Mouse (Mus musculus): ENCODE results near the gene Gusb.

DNA sequence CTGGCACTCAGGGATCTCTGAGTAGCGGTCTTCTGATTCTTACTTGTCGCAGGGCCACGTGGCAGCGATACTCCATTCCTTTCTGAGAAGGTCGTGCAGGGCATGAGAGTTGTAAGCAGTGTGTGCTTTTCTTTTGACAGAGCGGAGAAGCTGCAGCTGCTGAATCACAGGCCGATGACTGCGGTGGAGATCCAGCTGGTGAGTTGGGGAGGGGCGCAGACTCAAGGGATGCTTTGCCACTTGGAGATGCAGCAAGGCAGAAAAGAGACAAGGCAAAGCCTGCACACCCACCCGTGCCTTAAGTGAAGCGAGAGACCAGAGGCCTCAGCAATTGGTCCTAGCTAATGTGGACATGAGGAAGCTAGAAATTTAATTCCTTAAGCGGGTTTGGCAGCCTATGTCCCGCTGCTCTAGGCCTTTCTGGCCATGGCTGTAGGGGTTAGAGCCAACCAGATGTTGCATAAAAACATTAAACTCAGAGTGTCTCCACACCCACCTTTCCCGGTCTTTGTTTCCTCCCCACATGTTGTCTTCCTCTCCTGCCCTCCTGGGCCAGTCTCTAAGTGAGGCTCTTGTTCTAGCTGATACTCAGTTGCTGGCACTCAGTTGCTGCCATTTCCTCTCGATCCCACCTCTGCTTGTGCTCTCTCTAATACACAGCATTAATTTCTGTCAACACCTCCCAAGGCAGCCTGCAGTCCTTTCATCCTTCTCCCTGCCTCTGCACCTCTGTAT lies 46.1 kb upstream of the Gusb start:
- no peak for TF ChIP-seq USF1 (IDR thresholded peaks at IDR 0.05; ENCODE audit: low read depth)
- no peak for TF ChIP-seq E2F4 (IDR thresholded peaks at IDR 0.05; ENCODE audit: insufficient read depth)
- no peak for TF ChIP-seq MAX (IDR thresholded peaks at IDR 0.05; ENCODE audit: low read depth)
- TF ChIP-seq POLR2A (IDR thresholded peaks at IDR 0.05; ENCODE audit: insufficient read length, low read depth) = no peak
- TF ChIP-seq POLR2AphosphoS2 (IDR thresholded peaks at IDR 0.05; ENCODE audit: insufficient read length, low read depth) = no peak
- TF ChIP-seq MYOD1 (IDR thresholded peaks at IDR 0.05; ENCODE audit: control insufficient read depth in 1 of 3, insufficient read length in 2 of 3, low read depth in 2 of 3) = no peak
- no peak for TF ChIP-seq TCF3 (IDR thresholded peaks at IDR 0.05; ENCODE audit: insufficient read length, low read depth)
- TF ChIP-seq TCF12 (IDR thresholded peaks at IDR 0.05; ENCODE audit: insufficient read depth, poor library complexity, severe bottlenecking) = no peak
- no peak for TF ChIP-seq MYOG (IDR thresholded peaks at IDR 0.05; ENCODE audit: control insufficient read depth in 1 of 3, insufficient read depth in 1 of 3, insufficient read length in 2 of 3, low read depth in 2 of 3)
- TF ChIP-seq REST (IDR thresholded peaks at IDR 0.05; ENCODE audit: insufficient read depth, insufficient read length) = no peak
- TF ChIP-seq CEBPB (IDR thresholded peaks at IDR 0.05; ENCODE audit: insufficient read depth, poor library complexity, severe bottlenecking) = no peak

All from myocyte (in vitro differentiated cells).